Mouse (Mus musculus) testis, adult 2 months (tissue): Measurements from ENCODE around the gene Ntrk2.

ENCODE experiments used
- CTCF ChIP-seq: fragments of 200-500 bp; IDR thresholded peaks from 2 replicates; pipeline ENCODE4 v1.5.1; 2012; ENCODE audit warnings: low read depth, mild to moderate bottlenecking, inconsistent platforms, low read length, moderate library complexity; ENCODE audit not compliant: control insufficient read depth, insufficient read depth, insufficient replicate concordance
- POLR2A ChIP-seq: fragments of 200-500 bp; IDR thresholded peaks from 2 replicates; pipeline ENCODE4 v1.6.1; 2012; ENCODE audit warnings: low read depth, mild to moderate bottlenecking, inconsistent platforms, low read length, moderate library complexity; ENCODE audit not compliant: control insufficient read depth

DNA sequence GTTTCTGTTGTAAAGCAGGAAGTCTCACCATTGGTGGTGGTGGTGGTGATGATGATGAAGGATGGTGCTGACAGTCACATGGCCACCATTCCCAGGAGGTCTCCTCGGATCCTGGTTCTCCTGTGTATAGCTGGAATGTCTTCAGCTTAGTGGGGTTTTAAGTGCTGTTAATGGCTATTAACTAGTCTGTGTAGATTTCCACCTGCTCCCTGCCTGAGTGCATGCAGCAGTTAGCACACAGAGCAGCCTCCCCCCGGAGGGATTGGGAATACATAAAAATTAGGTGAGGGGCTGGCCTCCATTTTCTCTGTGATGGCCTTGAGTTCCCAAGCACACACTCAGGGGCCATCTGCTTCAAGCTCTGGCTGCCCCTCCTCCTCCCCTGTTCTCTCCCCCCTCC lies 36.9 kb upstream of the Ntrk2 start:
- TF ChIP-seq POLR2A (no peak), CTCF (no peak)
